Mouse (Mus musculus): Measurements from ENCODE around the gene Gucy1a1.

- no peak for TF ChIP-seq CTCF (IDR thresholded peaks at IDR 0.05; ENCODE audit: low read depth, low read length)
- no peak for TF ChIP-seq POLR2A (IDR thresholded peaks at IDR 0.05; ENCODE audit: insufficient read depth, low read length)
Observed at GRCm38 (mm10) chr3:82104229-82104628, 41.4 kb downstream of the Gucy1a1 start.
